Mouse (Mus musculus) midbrain, embryonic 12.5 days (tissue): ENCODE measurements around the gene Gm4881. TPM values are rescaled to one million over a fixed set of nuclear protein-coding genes. Genes with fewer than 3 reads are reported as not detected.

Source experiments
- ATAC-seq: fragments of 200-750 bp; cut with Nextera tagmentation; 2 replicates; pipeline ENCODE4 v1.8.0; 2017; ENCODE audit warnings: low read depth, moderate TSS enrichment, moderate library complexity; ENCODE audit not compliant: low FRiP score
- H3K27ac ChIP-seq: fragments of 300-500 bp; sonication (generic); replicated peaks from 2 replicates; pipeline ENCODE4 v1.5.1; 2016; ENCODE audit warnings: mild to moderate bottlenecking
- H3K27me3 ChIP-seq: fragments of 300-500 bp; sonication (generic); 2 replicates; pipeline ENCODE4 v1.6.1; 2016; ENCODE audit warnings: mild to moderate bottlenecking
- H3K36me3 ChIP-seq: fragments of 300-500 bp; sonication (generic); 2 replicates; pipeline ENCODE4 v1.6.1; 2016
- H3K4me1 ChIP-seq: fragments of 300-500 bp; sonication (generic); 2 replicates; pipeline ENCODE4 v1.6.1; 2016
- H3K4me2 ChIP-seq: fragments of 300-500 bp; sonication (generic); replicated peaks from 2 replicates; pipeline ENCODE4 v1.6.1; 2016; ENCODE audit warnings: mild to moderate bottlenecking, moderate library complexity
- H3K4me3 ChIP-seq: fragments of 300-500 bp; sonication (generic); 2 replicates; pipeline ENCODE4 v1.5.1; 2016; ENCODE audit warnings: mild to moderate bottlenecking
- H3K9ac ChIP-seq: fragments of 300-500 bp; sonication (generic); replicated peaks from 2 replicates; pipeline ENCODE4 v1.6.1; 2016; ENCODE audit warnings: mild to moderate bottlenecking, moderate library complexity
- H3K9me3 ChIP-seq: fragments of 300-500 bp; sonication (generic); 2 replicates; pipeline ENCODE4 v1.6.1; 2016; ENCODE audit warnings: mild to moderate bottlenecking
- WGBS: fragments of 180-500 bp; shearing (Covaris S2); methylation state at CpG from one replicate; pipeline ENCODE4 v1.1.7; 2016; 5-methylcytosine and 5-hydroxymethylcytosine counted together
- microRNA-seq: library from miRNA; unstranded; fragments of <30 nt; microRNA quantifications from one replicate; pipeline ENCODE4, GENCODE M21; 2017
- polyA plus RNA-seq: library from polyadenylated mRNA; unstranded; fragments of >200 nt; fragmentation: Nextera tagmentation; extraction: Ambion mirVana; gene quantifications from 2 replicates; pipeline ENCODE4 v1.2.1, GENCODE M21; 2016

Gm4881 gene
- polyA plus RNA-seq, 1 experiment from 2014 or later: 3.6 TPM

GRCm38 (mm10) chr7:24879620-24880019 is 64.7 kb downstream of the Gm4881 start:
- Histone ChIP-seq H3K9ac (no peak overlapping the region), H3K27ac (no peak overlapping the region), H3K4me2 (no peak overlapping the region), H3K4me1 (no peaks in the 10 kb centered on the region), H3K4me3 (no peak overlapping the region), H3K9me3 (no peaks in the 10 kb centered on the region), H3K27me3 (no peaks in the 10 kb centered on the region), H3K36me3 (no peaks in the 10 kb centered on the region)
- 13% methylated on average over 2 of the region's 2 CpGs for WGBS
- no peak for ATAC-seq

- WGBS: 86% methylated on average over 3 of the region's 3 CpGs
- Histone ChIP-seq H3K4me2 (no peak overlapping the region), H3K36me3 (no peaks in the 10 kb centered on the region), H3K9ac (no peak overlapping the region), H3K4me3 (no peak overlapping the region), H3K27me3 (peaks cover 8% of the 10 kb centered on the region; the same call in 1 of the 2 replicates), H3K27ac (no peak overlapping the region), H3K9me3 (no peaks in the 10 kb centered on the region), H3K4me1 (no peaks in the 10 kb centered on the region)
- no peak for ATAC-seq
Observed at GRCm38 (mm10) chr7:24877588-24877987, 66.7 kb downstream of the Gm4881 start.

Small RNA genes within 50 kb of the gene (microRNA-seq; reads per million reads assigned to microRNA genes)
- not detected for gene Mir7046
- gene Mir7047: not detected

Other genes with a start within 250 kb of the Gm4881 start
- gene BC049730, start 235.3 kb downstream of the Gm4881 start, polyA plus RNA-seq: not detected in 2 replicates
- gene Gm4763, start 217.6 kb downstream of the Gm4881 start, polyA plus RNA-seq: not detected in 2 replicates
- not detected in 2 replicates for gene Cd177, start 184.2 kb downstream of the Gm4881 start, polyA plus RNA-seq
- gene Ceacam10, start 167.3 kb downstream of the Gm4881 start, polyA plus RNA-seq: not detected in 2 replicates
- gene Gm9844, start 82.3 kb downstream of the Gm4881 start, polyA plus RNA-seq: 23.7 and 24.8 TPM in 2 replicates
- not detected in 2 replicates for gene Lypd4, start 74.6 kb downstream of the Gm4881 start, polyA plus RNA-seq
- gene Dmrtc2, start 74.4 kb downstream of the Gm4881 start, polyA plus RNA-seq: not detected in 2 replicates
- gene Rps19, start 60.1 kb downstream of the Gm4881 start, polyA plus RNA-seq: 1,467 and 1,476 TPM in 2 replicates
- 0.31 and 0.36 TPM in 2 replicates for gene Cd79a, start 47.1 kb downstream of the Gm4881 start, polyA plus RNA-seq
- gene Arhgef1, start 41.6 kb downstream of the Gm4881 start, polyA plus RNA-seq: 78.6 and 79.4 TPM in 2 replicates
- gene Rabac1, start 28.3 kb upstream of the Gm4881 start, polyA plus RNA-seq: 111 and 118 TPM in 2 replicates
- gene Atp1a3, start 61.5 kb upstream of the Gm4881 start, polyA plus RNA-seq: 77.8 and 86.3 TPM in 2 replicates
- 14.9 and 18.1 TPM in 2 replicates for gene Grik5, start 127.9 kb upstream of the Gm4881 start, polyA plus RNA-seq
- 42.2 and 42.8 TPM in 2 replicates for gene Zfp574, start 128.1 kb upstream of the Gm4881 start, polyA plus RNA-seq
- 44.0 and 63.7 TPM in 2 replicates for gene Pou2f2, start 235.2 kb upstream of the Gm4881 start, polyA plus RNA-seq